Mouse (Mus musculus) kidney, postnatal 14 days (tissue): ENCODE measurements around the gene Slc16a13.

Source experiments
- DNase-seq: peaks from one replicate; pipeline ENCODE4 v3.0.0; 2022; ENCODE audit warnings: mixed read lengths

Slc16a13 gene

DNA sequence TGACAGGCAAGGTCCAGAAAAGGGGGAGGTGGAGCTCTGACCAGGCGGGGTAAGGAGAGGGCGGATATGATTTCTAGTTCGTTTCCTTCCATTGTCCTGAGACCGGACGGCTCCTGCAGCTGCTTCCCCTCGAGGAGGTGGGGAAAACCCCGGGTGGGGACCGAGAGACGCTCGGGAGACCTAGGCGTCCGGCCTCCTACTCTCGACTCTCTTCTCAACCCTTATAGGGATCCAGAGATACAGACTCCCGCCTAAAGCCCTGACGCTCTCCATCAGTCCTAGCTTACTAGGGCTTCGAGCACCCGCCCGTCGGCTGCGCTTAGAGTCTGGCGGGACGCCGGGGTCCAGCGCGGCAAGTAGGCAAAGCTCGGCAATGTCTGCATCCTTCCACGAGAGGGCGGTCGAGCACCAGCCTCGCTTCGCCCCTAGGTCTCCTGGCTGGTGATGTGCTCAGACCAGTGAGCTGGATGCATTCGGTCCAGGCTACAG is 9.4 kb upstream of the Slc16a13 start:
- DNase-seq = peak; percentile 90

DNA sequence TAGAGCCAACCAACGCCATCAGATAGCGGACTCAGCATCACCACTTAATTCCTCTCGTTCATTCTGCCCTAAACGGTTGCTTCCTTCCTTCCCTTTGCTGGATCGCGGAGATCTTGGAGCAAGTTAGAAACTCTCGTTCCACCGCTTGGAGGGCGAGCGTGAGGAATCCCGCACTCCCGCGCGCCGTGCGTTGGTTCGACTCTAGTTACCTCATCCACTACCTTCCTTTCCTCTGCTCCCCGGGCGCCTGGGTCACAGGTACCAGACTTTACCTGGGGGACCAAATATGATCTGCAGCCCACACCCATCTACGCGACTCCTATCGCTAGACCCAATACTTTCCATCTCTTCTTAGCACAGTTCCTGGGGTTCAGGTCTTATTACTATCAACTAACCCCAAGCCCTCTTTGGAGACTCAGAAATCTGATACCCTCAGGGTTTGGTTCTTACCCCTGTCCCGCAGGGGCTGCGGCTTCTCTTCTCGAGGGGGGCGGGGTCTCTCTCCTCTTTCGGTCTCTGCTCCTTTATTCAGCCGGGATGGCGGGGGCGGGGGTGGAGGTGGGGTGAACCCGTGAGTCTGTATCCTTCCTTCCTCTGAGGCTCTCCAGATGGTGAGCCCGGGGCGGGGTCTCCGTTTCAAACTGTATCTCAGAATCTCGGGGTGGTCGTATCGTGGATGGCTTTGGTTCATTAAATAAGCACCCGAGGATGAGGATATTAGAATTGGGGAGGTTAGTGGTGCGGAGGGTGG is 8.6 kb upstream of the Slc16a13 start, which contains the start of gene Bcl6b:
Gene Bcl6b (minus strand): TSS at position 539 of the 751 bp plus-strand sequence.
- DNase-seq = peak; percentile 69

DNA sequence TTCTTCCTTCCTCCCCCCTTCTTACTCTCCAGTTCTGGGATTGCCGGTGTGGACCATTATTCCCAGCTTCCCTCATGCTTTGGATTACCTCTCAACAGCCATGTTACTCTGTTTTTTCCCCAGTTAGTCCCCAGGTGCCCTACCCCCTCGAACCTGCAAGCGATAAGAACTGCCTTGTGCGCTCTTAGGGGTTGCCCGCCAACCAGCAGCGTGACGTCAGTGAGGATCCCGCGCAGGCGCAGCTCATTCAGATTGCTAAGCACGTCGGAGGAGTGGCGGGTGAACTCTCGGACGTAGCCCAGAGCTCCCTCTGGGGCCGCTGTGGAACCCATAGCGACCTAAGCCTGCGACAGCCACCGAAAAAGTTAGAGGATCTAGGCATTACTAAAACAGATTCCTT is 8.0 kb upstream of the Slc16a13 start:
- peak; percentile 91 for DNase-seq

DNA sequence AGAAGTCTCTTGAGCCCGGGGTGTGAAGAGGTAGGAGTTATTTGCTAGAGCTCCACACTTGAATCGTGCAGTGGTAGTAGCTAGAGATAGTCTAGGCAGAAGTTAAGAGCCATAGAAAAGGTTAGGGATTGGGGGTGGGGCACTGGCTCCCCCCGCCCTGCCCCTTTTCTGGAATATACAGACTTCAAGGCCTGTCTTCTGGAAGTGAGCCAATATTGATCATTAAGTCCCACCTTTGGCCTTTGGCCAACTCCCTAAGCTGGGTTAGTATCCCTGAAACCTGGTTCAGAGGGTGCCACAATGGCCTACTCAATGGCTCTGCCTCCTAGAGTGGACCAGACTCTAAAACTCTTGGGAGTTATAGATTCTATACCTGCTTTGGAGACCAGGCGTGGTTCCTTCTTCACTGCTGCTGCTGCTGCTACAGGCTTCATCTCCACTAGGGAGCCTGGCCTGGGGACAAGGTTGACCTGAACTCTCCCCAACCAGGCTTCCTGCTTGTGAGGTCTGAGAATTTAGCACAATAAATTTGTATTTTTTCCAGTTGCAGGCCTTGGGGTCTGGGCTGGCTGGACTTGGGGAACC is 6.9 kb upstream of the Slc16a13 start:
- no peak for DNase-seq

GRCm38 (mm10) chr11:70227126-70227525 is 6.3 kb upstream of the Slc16a13 start:
- DNase-seq = no peak

DNA sequence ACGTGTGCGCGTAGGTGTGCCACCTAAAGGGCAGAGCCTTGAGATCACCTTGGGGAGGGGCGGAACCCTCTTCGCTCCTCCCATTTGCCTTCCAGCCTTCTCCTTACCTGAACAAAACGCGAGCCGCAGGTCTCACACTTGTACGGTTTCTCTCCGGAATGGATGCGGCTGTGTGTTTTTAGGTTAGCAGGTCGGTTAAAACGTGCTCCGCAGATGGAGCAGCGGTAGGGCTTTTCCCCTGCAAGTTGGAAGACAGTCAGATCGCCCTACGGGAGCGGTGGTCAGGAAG is 5.7 kb upstream of the Slc16a13 start:
- DNase-seq = peak; percentile 55

GRCm38 (mm10) chr11:70225798-70226601 is 5.1 kb upstream of the Slc16a13 start:
- DNase-seq = peak; percentile 17

- peak; percentile 74 for DNase-seq
These were observed 2.9 kb upstream of the Slc16a13 start for GRCm38 (mm10) chr11:70223724-70224123.

GRCm38 (mm10) chr11:70221603-70222500 is 988 bp upstream of the Slc16a13 start:
- peak; percentile 70 for DNase-seq

DNA sequence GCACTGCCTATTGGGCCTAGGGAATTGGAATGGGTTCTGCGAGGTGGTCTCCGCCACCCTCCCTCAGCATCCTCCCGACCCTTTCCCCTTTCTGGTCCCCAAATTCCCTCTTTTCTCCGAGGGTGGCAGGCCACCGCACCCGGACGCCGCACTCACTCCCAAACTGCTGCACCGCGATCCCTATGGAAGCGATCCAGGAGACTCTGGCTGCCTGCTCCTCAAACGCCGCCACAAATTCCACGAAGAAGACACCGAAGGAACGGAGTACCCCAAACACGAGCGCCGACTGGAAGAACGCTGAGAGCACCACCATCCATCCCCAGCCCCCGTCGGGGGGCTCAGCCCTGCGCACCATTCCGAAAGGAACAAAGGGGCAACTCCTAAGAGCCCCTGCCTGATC is 541 bp downstream of the Slc16a13 start:
- DNase-seq = no peak

- no peak for DNase-seq
These were observed 991 bp downstream of the Slc16a13 start for GRCm38 (mm10) chr11:70219873-70220272.

DNA sequence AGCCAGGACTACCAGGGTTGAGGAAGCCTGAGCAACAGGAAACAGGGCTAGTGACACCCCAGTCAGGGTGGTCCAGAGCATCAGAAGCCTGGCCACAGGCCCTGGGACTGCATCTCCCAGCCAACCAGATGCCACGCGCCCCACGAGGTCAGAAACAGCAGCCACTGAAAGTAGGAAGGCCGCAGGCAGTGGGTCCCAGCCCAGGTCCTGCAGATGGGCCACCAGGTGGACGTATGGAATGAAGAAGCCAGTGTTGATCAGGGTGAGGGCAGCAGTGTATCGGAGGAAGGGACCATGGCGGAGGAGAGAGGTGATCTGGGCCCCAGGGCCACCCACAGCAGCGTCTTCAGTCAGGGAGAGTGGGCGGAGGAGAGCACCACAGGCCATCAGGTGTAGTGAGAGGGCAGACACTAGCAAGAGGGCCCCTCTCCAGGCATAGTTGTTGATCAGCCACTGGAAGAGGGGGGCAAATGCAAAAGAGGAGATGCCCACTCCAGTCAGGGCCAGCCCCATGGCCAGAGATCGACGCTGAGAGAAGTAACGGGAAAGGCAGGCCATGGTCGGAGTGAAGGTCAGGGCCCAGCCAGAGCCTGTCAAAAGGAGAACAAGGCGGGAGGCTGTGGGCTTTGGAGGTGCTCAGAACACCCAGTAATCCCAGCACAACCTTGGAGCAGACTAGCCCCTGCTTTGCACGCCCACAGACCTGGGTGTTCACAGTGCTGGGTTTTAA is 2.0 kb downstream of the Slc16a13 start:
- peak; percentile 44 for DNase-seq

GRCm38 (mm10) chr11:70218039-70218438 is 2.8 kb downstream of the Slc16a13 start:
- DNase-seq = peak; percentile 78

DNA sequence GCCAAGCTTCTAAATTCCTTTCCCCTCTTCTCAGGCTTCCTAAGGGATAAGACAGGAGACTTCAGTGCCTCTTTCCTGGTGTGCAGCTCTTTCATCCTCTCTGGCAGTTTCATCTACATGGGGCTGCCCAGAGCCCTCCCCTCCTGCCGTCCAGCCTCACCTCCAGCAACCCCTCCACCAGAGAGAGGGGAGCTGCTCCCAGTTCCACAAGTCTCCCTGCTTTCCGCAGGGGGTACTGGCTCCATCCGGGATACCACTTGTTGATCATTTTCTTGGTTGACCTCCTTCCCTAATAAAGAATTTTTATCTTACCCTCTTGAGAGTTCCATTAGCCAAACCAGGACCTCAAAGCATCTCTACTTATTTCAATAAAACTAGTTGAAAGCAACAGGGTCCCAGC is 4.8 kb downstream of the Slc16a13 start:
- no peak for DNase-seq

DNA sequence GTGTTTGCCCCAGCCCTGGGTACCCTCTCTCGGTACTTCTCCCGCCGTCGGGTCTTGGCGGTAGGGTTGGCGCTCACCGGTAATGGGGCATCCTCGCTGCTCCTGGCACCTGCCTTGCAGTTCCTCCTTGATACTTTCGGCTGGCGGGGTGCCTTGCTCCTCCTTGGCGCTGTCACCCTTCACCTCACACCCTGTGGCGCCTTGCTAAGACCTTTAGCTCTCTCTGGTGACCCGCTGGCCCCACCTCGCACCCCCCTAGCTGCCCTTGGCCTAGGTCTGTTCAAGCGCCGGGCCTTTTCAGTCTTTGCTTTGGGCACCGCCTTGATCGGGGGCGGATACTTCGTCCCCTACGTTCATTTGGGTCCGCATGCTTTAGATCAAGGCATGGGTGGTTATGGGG is 5.6 kb downstream of the Slc16a13 start:
- DNase-seq = peak; percentile 53

DNA sequence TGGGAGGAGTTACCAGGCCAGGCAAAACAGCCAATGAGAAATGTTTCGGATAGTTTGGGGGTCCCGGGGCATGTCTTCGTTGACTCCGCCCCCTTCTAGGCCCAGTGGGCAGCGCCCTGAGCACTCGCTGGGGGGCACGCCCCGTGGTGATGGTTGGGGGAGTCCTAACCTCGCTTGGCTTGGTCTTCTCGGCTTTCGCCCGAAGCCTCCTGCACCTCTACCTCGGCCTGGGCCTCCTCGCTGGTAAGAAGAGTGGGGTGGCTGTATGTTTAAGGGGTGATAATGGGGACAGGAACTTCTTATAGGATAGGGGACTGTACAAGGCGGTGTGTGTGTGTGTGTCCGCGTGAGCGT is 6.0 kb downstream of the Slc16a13 start:
- DNase-seq = no peak

DNA sequence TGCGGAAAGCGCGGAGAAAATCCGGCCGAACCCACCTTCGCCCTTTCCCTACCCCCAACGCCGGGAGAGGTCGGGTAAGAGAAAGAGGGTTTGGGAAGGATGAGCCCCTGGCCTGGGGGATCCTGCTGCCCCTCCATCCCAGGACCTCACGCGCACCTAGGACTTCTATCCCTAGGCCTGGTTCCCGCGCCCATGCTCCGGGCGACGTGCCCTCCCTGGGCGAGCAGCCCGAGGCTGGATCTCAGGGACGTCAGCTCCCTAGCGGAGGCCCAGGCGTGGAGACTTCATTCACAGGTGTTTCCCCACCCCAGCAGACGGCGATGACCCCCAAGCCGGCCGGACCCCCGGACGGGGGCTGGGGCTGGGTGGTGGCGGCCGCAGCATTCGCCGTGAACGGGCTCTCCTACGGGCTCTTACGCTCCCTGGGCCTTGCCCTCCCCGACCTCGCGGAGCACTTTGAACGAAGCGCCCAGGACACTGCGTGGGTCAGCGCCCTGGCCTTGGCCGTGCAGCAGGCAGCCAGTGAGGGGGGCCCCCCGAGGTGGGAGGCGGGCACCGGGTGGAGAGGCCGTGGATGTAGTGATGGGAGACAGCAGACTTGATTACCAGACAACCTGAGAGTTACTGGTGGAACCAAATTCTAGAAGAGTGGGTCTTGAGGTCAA is 6.5 kb downstream of the Slc16a13 start:
- peak; percentile 84 for DNase-seq

DNA sequence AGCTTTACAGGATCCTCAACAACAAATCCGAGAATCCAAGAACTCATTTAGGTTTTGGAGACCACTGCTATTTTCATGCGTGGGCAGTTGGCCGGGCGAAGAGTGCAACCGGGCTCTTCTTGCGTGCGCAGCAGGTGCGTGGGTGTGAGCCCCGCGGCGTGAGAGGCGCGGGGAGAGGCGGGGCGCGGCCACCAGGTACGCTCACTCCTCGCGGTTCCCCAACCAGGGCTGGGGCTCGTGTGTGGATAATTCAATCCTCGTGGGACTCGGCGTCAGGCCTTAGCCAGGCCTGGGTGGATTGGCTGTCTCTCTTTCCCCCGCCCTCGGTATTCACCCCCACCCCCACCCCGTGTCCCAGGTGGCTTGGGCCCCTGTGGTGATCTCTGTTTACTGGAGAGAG is 7.1 kb downstream of the Slc16a13 start:
- no peak for DNase-seq

DNA sequence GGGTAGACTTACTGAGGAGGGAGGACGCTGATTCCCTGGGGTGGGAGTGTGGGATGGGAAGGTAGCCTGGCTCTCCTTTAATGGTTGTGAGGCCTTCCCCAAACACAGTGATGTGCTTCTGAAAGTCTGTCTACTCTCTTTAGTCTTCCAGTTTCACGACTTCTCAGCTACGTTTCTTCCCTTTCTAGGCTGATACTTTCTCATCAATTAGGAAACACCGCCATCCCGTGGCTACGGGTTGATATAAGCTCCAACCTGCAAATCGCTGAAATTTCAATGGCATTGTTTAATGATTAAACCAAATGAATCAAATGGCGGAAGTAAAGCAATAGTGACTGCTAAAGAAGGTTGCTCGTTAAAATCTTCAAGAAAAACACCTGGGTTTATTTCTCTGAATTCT is 8.0 kb downstream of the Slc16a13 start:
- peak; percentile 87 for DNase-seq

DNA sequence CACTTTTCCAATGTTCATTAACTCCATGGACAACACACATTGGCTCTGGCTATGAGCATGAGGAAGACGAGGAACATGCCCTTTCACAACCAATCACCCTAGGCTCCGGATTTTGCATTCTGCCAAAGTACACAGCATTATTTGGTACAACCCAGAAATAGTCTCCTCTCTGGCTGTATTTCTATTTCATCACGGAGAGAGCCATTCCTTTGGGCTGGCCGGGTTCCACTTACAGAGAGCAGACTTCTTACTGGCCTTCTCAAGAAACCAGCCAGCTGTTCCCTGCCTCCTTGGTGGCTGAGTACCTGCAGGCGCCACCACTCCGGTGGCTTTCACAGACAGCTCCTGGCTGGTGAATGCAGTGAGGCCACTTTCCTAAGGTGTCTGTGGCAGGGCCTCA is 8.4 kb downstream of the Slc16a13 start, which contains the start of gene Slc16a11:
Gene Slc16a11 (plus strand): TSS at position 330 of the 400 bp plus-strand sequence.
- DNase-seq = no peak

DNA sequence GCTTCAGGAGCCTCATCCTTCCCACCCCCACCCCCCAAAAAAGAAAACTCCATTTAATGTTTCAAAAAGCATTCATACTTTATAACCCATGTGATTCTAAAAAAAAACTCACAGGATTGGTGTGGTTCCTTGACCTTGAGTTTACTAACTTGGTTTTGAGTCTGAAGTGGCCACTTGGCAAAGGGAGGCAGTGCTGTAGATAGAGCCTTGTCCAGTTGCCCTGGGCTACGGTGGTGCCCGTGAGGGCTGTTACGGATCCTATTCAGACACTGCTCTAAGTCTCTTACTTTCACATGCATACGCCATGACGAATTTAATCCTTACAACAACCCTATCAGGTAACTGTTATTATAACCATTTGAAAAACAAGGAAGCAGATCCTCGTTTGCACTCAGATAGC is 8.9 kb downstream of the Slc16a13 start:
- DNase-seq = no peak
